Mouse (Mus musculus): ENCODE data around the gene Ptchd1.

Ptchd1 gene

DNA sequence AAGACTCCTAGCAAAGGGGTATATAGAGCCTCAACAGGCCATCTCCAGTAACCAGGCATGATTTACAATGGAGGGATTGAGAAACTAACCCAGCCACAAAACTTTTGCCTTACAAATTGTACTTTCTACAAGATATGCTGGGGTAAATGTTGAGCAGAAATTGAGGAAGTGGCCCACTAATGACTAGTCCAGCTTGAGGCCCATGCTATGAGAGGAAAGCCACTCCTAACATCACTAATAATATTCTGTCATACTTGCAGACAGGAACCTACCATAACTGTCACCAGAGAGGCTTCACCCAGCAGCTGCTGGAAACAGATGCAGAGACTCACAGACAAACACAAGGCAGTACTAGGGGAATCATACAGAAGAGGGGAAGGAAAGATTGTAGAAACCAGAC lies 79.8 kb downstream of the Ptchd1 start:
- no peaks in the 10 kb centered on the region for H3K9me3 ChIP-seq (ENCODE audit: low read length)

More for the DNA sequence above, 79.8 kb downstream of the Ptchd1 start:
- Histone ChIP-seq H3K4me3 (replicated peaks; ENCODE audit: low read length) (no peak overlapping the region), H3K36me3 (ENCODE audit: insufficient read depth, low read length) (no peaks in the 10 kb centered on the region), H3K4me1 (replicated peaks; ENCODE audit: low read depth, low read length) (no peaks in the 10 kb centered on the region), H3K27me3 (ENCODE audit: insufficient read depth, low read length) (no peaks in the 10 kb centered on the region)
- TF ChIP-seq NANOG (IDR thresholded peaks at IDR 0.05; ENCODE audit: borderline replicate concordance, low read length) (no peak), CTCF (conservative IDR thresholded peaks at IDR 0.05; ENCODE audit: low read length) (no peak), POU5F1 (IDR thresholded peaks at IDR 0.05; ENCODE audit: borderline replicate concordance, low read length) (no peak)

Measured in E14TG2a.4 (cell line).